Mouse (Mus musculus): Measurements from ENCODE around the gene Apoa1.

The Apoa1 gene

GRCm38 (mm10) chr9:46257546-46257945 is 29.2 kb downstream of the Apoa1 start:
- DNase-seq (ENCODE audit: low read depth, low spot score) = no peak

- DNase-seq (ENCODE audit: low read depth, low spot score) = no peak
These were observed 30.7 kb downstream of the Apoa1 start for GRCm38 (mm10) chr9:46259111-46259510.

- no peak for DNase-seq (ENCODE audit: low read depth, low spot score)
These were observed 32.8 kb downstream of the Apoa1 start for GRCm38 (mm10) chr9:46261131-46261530.

GRCm38 (mm10) chr9:46268343-46268873 is 40.0 kb downstream of the Apoa1 start, which contains the start of gene Apoa5:
Apoa5 (plus strand) TSS chr9:46268633.
- no peak for DNase-seq (ENCODE audit: low read depth, low spot score)

GRCm38 (mm10) chr9:46269125-46269524 is 40.7 kb downstream of the Apoa1 start:
- no peak for DNase-seq (ENCODE audit: low read depth, low spot score)

GRCm38 (mm10) chr9:46270782-46271181 is 42.4 kb downstream of the Apoa1 start:
- no peak for DNase-seq (ENCODE audit: low read depth, low spot score)

GRCm38 (mm10) chr9:46272070-46272469 is 43.7 kb downstream of the Apoa1 start:
- DNase-seq (ENCODE audit: low read depth, low spot score) = no peak

- peak; percentile 91 for DNase-seq (ENCODE audit: low read depth, low spot score)
These were observed 44.5 kb downstream of the Apoa1 start, which contains the start of gene Zpr1 for GRCm38 (mm10) chr9:46272677-46273454. Zpr1 (plus strand) TSS chr9:46273064.

- no peak for DNase-seq (ENCODE audit: low read depth, low spot score)
These were observed 46.1 kb downstream of the Apoa1 start for GRCm38 (mm10) chr9:46274494-46274893.
